Mouse (Mus musculus) forebrain, embryonic 15.5 days (tissue): ENCODE data around the gene S1pr2. TPM values are rescaled to one million over a fixed set of nuclear protein-coding genes. Genes with fewer than 3 reads are reported as not detected.
A peak's percentile ranks its signal among the peaks of the same experiment; 100 is the strongest.
"Not testable (repeated sequence)": the region's sequence is repeated elsewhere in the genome, so short reads cannot be mapped to it uniquely, and the experiment has no call there.

Experiments used
- ATAC-seq: fragments of 200-750 bp; cut with Nextera tagmentation; replicated peaks from 2 replicates; pipeline ENCODE4 v1.8.0; 2017; ENCODE audit warnings: mild to moderate bottlenecking, moderate TSS enrichment, moderate library complexity
- H3K27ac ChIP-seq: fragments of 300-500 bp; sonication (generic); replicated peaks from 2 replicates; pipeline ENCODE4 v1.5.1; 2015; ENCODE audit warnings: mild to moderate bottlenecking, inconsistent platforms
- H3K27me3 ChIP-seq: fragments of 300-500 bp; sonication (generic); 2 replicates; pipeline ENCODE4 v1.6.1; 2015; ENCODE audit warnings: inconsistent platforms
- H3K36me3 ChIP-seq: fragments of 300-500 bp; sonication (generic); 2 replicates; pipeline ENCODE4 v1.6.1; 2015; ENCODE audit warnings: mild to moderate bottlenecking, inconsistent platforms
- H3K4me1 ChIP-seq: fragments of 300-500 bp; sonication (generic); 2 replicates; pipeline ENCODE4 v1.6.1; 2015; ENCODE audit warnings: inconsistent platforms
- H3K4me2 ChIP-seq: fragments of 300-500 bp; sonication (generic); replicated peaks from 2 replicates; pipeline ENCODE4 v1.6.1; 2015; ENCODE audit warnings: mild to moderate bottlenecking, inconsistent platforms
- H3K4me3 ChIP-seq: fragments of 300-500 bp; sonication (generic); 2 replicates; pipeline ENCODE4 v1.5.1; 2015; ENCODE audit warnings: mild to moderate bottlenecking, inconsistent platforms
- H3K9ac ChIP-seq: fragments of 300-500 bp; sonication (generic); replicated peaks from 2 replicates; pipeline ENCODE4 v1.6.1; 2015; ENCODE audit warnings: mild to moderate bottlenecking, inconsistent platforms
- H3K9me3 ChIP-seq: fragments of 300-500 bp; sonication (generic); 2 replicates; pipeline ENCODE4 v1.6.1; 2016; ENCODE audit warnings: inconsistent platforms
- WGBS: fragments of 180-500 bp; shearing (Covaris S2); methylation state at CpG from one replicate; pipeline ENCODE4 v1.1.7; 2015; ENCODE audit warnings: mixed read lengths; 5-methylcytosine and 5-hydroxymethylcytosine counted together
- polyA plus RNA-seq: library from polyadenylated mRNA; unstranded; fragments of >200 nt; fragmentation: Nextera tagmentation; extraction: Ambion mirVana; gene quantifications from 2 replicates; pipeline ENCODE4 v1.2.1, GENCODE M21; 2015

S1pr2 gene
- polyA plus RNA-seq, 1 experiment from 2014 or later = 6.9 TPM

GRCm38 (mm10) chr9:21011846-21012312 lies 35.3 kb upstream of the S1pr2 start:
- H3K4me2 ChIP-seq = no peak overlapping the region

DNA sequence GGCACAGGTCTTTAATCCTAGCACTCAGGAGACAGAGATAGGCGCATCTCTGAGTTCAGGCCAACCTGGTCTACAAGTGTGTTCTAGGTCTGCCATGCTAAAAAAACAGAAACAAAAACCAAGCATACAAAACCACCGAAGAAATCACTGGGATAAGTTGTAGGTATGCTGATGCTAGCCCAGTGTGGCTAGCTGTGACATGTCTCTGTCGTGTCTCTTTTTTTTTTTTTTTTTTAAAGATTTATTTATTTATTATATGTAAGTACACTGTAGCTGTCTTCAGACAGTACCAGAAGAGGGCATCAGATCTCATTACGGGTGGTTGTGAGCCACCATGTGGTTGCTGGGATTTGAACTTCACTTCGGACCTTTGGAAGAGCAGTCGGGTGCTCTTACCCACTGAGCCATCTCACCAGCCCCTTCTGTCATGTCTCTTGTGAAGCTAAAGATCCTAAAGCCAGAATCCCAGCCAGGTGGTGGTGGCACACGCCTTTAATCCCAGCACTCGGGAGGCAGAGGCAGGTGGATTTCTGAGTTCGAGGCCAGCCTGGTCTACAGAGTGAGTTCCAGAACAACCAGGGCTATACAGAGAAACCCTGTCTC lies 34.5 kb upstream of the S1pr2 start:
- H3K4me3 ChIP-seq, H3K27ac ChIP-seq, H3K9me3 ChIP-seq, H3K9ac ChIP-seq, H3K4me2 ChIP-seq, ATAC-seq: not testable (repeated sequence)
- Histone ChIP-seq H3K36me3 (peaks cover 30% of the 10 kb centered on the region), H3K27me3 (peaks cover 23% of the 10 kb centered on the region), H3K4me1 (peaks cover 10% of the 10 kb centered on the region)
- 72% methylated on average over 9 of the region's 9 CpGs for WGBS

More at GRCm38 (mm10) chr9:21011846-21012312, 35.3 kb upstream of the S1pr2 start:
- Histone ChIP-seq H3K9me3 (no peaks in the 10 kb centered on the region), H3K4me1 (peaks cover 11% of the 10 kb centered on the region), H3K9ac (no peak overlapping the region), H3K4me3 (no peak overlapping the region), H3K27me3 (peaks cover 30% of the 10 kb centered on the region), H3K27ac (no peak overlapping the region), H3K36me3 (peaks cover 24% of the 10 kb centered on the region)
- ATAC-seq = no peak
- WGBS = 75% methylated on average over 5 of the region's 5 CpGs

- Histone ChIP-seq H3K4me3 (no peak overlapping the region), H3K36me3 (peaks cover 36% of the 10 kb centered on the region), H3K27ac (no peak overlapping the region), H3K27me3 (peaks cover 16% of the 10 kb centered on the region), H3K4me1 (peaks cover 4% of the 10 kb centered on the region), H3K9me3 (no peaks in the 10 kb centered on the region), H3K4me2 (no peak overlapping the region), H3K9ac (no peak overlapping the region)
- ATAC-seq = no peak
- 60% methylated on average over 2 of the region's 2 CpGs for WGBS
These were observed 33.8 kb upstream of the S1pr2 start for GRCm38 (mm10) chr9:21010362-21010761.

DNA sequence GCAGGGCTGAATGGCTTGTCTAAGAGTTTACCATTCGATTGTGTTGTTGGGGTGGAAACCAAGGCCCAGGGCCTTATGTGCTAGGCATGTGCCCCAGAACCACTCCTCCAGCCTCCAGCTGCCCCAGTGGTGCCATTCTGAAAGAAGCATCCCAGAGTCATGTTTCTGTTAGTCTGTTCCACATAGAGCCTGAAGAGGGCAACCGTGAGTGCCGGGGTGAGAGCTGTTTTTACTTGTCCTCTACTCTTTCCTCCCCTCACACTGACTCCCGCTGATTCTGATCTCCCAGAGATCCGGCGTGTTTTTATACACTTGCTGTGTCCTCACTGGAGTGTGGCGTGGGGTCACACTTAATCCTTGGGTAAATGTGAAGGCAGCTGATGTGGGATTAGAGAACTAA lies 31.4 kb upstream of the S1pr2 start:
- 83% methylated on average over 7 of the region's 7 CpGs for WGBS
- no peak for ATAC-seq
- no peak overlapping the region for H3K27ac ChIP-seq
- H3K4me3 ChIP-seq = no peak overlapping the region
- H3K27me3 ChIP-seq = no peaks in the 10 kb centered on the region
- peaks cover 40% of the 10 kb centered on the region for H3K36me3 ChIP-seq
- H3K4me1 ChIP-seq = peaks cover 7% of the 10 kb centered on the region
- H3K9ac ChIP-seq = no peak overlapping the region
- no peaks in the 10 kb centered on the region for H3K9me3 ChIP-seq
- H3K4me2 ChIP-seq = no peak overlapping the region

- H3K27ac ChIP-seq = no peak overlapping the region
- no peak overlapping the region for H3K4me2 ChIP-seq
- H3K36me3 ChIP-seq = peaks cover 40% of the 10 kb centered on the region
- no peak overlapping the region for H3K4me3 ChIP-seq
- H3K9me3 ChIP-seq = no peaks in the 10 kb centered on the region
- ATAC-seq = no peak
- WGBS = 94% methylated on average over 10 of the region's 10 CpGs
- H3K4me1 ChIP-seq = peaks cover 8% of the 10 kb centered on the region
- H3K27me3 ChIP-seq = no peaks in the 10 kb centered on the region
- H3K9ac ChIP-seq = no peak overlapping the region
These were observed 30.9 kb upstream of the S1pr2 start for GRCm38 (mm10) chr9:21007313-21007952.

DNA sequence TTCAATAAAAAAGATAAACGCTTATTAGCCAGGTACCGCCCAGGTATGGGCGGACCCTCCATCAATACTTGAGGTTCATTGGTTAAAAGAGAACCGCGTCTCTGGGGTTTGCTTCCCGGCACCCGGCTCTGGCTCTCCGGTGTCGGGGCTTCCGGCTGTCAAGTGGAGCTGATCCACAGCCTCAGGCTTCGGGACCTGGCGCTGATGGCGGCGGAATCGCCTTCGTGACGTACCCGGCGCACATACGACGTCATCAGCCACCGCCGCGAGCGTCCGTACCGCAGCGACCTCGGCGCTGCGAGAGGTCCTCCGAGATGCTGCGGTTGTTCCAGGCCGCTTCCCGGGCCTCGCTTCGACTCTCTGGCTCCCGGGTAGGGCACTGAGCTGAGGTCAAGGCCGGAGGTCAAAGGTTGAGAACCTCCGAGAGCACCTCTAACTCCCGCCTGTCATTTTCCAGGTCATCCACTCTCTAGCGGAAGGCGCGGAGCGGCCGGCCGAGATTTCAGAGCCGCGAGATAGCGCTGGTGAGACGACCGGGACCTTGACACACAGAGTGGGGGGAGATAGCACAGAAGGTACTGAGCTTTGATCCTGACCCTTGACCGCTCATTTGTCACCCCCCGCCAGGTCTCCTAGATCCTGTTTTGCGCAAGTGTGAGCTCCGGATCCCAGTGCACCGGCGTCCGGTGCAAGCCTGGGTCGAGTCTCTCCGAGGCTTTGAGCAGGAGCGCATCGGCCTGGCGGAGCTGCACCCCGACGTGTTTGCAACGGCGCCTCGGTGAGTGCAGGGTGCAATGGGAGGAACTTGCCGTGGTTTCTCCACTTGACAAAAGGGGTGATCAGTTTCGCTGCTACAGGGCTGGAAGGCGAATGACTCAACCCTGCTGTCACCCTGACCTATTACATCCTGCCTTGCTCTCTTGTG lies 26.3 kb upstream of the S1pr2 start, which contains the start of gene Mrpl4:
TSS of gene Mrpl4 (plus strand) at position 112 of the 925 bp plus-strand sequence.
- H3K9ac ChIP-seq = peak within 1 kb of the TSS; percentile 87
- peak within 1 kb of the TSS; percentile 86 for H3K27ac ChIP-seq
- peaks cover 26% of the 10 kb centered on the region for H3K36me3 ChIP-seq
- peak; percentile 93 for ATAC-seq
- H3K9me3 ChIP-seq = no peaks in the 10 kb centered on the region
- H3K4me2 ChIP-seq = peak within 1 kb of the TSS; percentile 81
- H3K27me3 ChIP-seq = no peaks in the 10 kb centered on the region
- WGBS = under 1% methylated on average over 72 of the region's 72 CpGs
- H3K4me3 ChIP-seq = peak within 1 kb of the TSS; percentile 87
- H3K4me1 ChIP-seq = peaks cover 12% of the 10 kb centered on the region

DNA sequence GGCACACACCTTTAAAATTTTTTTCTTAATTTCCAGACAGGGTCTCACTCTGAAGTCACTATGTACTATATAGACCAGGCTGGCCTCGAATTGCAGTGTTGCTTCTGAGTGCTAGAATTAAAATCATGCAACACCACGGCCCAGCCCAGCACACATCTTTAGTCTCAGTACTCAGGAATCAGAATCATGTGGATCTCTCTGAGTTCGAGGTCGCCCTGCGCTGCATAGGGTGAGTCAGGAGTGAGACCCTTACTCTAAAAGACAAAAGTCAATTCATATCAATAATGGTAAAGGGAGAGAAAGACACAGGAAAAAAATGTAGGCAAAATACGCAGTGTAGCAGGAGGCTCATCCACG lies 25.7 kb upstream of the S1pr2 start:
- Histone ChIP-seq H3K4me1 (peaks cover 12% of the 10 kb centered on the region), H3K27ac (peak overlapping the region; percentile 86), H3K4me3 (peak overlapping the region; percentile 87), H3K9ac (peak overlapping the region; percentile 87), H3K4me2 (peak overlapping the region; percentile 81), H3K27me3 (no peaks in the 10 kb centered on the region), H3K36me3 (peaks cover 20% of the 10 kb centered on the region), H3K9me3 (no peaks in the 10 kb centered on the region)
- 11% methylated on average over 7 of the region's 7 CpGs for WGBS
- ATAC-seq = peak; percentile 53; the same call in 1 of the 2 replicates

GRCm38 (mm10) chr9:21001651-21002200 lies 25.1 kb upstream of the S1pr2 start:
- peaks cover 12% of the 10 kb centered on the region for H3K4me1 ChIP-seq
- WGBS = 77% methylated on average over 6 of the region's 6 CpGs
- no peak overlapping the region for H3K27ac ChIP-seq
- H3K9me3 ChIP-seq = no peaks in the 10 kb centered on the region
- no peaks in the 10 kb centered on the region for H3K27me3 ChIP-seq
- H3K9ac ChIP-seq = no peak overlapping the region
- H3K36me3 ChIP-seq = peaks cover 15% of the 10 kb centered on the region
- peak overlapping the region; percentile 81; the same call in 1 of the 2 replicates for H3K4me2 ChIP-seq
- no peak for ATAC-seq
- H3K4me3 ChIP-seq = no peak overlapping the region

GRCm38 (mm10) chr9:21000811-21001210 lies 24.2 kb upstream of the S1pr2 start:
- peaks cover 12% of the 10 kb centered on the region for H3K4me1 ChIP-seq
- no peaks in the 10 kb centered on the region for H3K27me3 ChIP-seq
- no peak overlapping the region for H3K9ac ChIP-seq
- no peaks in the 10 kb centered on the region for H3K9me3 ChIP-seq
- H3K36me3 ChIP-seq = peaks cover 8% of the 10 kb centered on the region
- H3K27ac ChIP-seq = no peak overlapping the region
- H3K4me3 ChIP-seq = no peak overlapping the region
- H3K4me2 ChIP-seq = no peak overlapping the region
- no peak for ATAC-seq

- 80% methylated on average over 1 of the region's 1 CpGs for WGBS
These were observed 21.8 kb upstream of the S1pr2 start for GRCm38 (mm10) chr9:20998337-20998736.

DNA sequence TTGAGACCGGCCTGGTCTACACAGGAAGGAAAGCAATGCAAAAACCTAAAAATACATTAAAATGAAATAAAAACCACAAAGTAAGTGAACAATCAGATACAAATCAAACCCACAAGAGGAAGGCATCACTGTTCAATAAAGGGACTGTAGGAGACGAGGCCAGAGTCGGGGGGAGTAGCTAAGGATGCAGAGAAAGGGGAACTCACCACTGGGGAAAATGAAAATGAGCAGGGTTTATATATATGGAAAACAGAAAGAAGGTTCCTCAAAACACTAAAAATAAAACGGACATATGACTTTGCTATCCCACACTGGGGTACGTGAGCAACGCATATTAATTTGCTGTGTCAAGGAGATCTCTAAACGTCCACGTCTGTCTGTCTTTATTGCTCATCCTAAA lies 20.5 kb upstream of the S1pr2 start:
- no peak overlapping the region for H3K4me3 ChIP-seq
- H3K27me3 ChIP-seq = no peaks in the 10 kb centered on the region
- H3K9me3 ChIP-seq = no peaks in the 10 kb centered on the region
- H3K36me3 ChIP-seq = no peaks in the 10 kb centered on the region
- H3K4me1 ChIP-seq = no peaks in the 10 kb centered on the region; the same call in 1 of the 2 replicates
- no peak overlapping the region for H3K4me2 ChIP-seq
- no peak overlapping the region for H3K27ac ChIP-seq
- no peak overlapping the region for H3K9ac ChIP-seq
- ATAC-seq = no peak
- 94% methylated on average over 8 of the region's 8 CpGs for WGBS

More at GRCm38 (mm10) chr9:20998337-20998736, 21.8 kb upstream of the S1pr2 start:
- not testable (repeated sequence) for H3K4me1 ChIP-seq, H3K4me3 ChIP-seq, H3K9me3 ChIP-seq, ATAC-seq, H3K9ac ChIP-seq, H3K36me3 ChIP-seq, H3K27ac ChIP-seq, H3K4me2 ChIP-seq, H3K27me3 ChIP-seq

DNA sequence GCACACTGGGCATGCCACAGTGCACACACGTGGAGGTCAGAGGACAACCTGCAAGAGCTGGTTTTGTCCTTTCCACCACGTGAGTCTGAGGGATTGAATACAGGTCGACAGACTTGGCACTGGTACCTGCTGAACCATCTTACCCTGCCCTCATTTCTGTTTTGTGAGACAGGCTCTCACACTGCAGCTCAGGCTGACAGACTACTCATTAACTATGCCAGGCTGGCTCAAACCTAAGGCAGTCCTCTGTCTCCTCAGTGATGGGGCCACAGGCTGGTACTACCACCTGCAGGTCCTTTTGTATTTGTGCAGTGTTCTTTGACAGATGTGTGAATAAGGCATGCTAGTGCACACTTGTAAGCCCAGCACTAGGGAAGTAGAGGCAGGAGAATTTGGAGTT lies 18.5 kb upstream of the S1pr2 start:
- H3K4me2 ChIP-seq = no peak overlapping the region
- no peak overlapping the region for H3K9ac ChIP-seq
- WGBS = 67% methylated on average over 3 of the region's 3 CpGs
- no peak overlapping the region for H3K4me3 ChIP-seq
- H3K27me3 ChIP-seq = no peaks in the 10 kb centered on the region
- no peaks in the 10 kb centered on the region for H3K4me1 ChIP-seq
- no peaks in the 10 kb centered on the region for H3K9me3 ChIP-seq
- no peaks in the 10 kb centered on the region for H3K36me3 ChIP-seq
- H3K27ac ChIP-seq = no peak overlapping the region
- ATAC-seq = no peak
